Mouse (Mus musculus) skeletal muscle tissue, adult 2 months (tissue): ENCODE measurements around the gene Trnt1.
A peak's percentile ranks its signal among the peaks of the same experiment; 100 is the strongest.

Source experiments
- DNase-seq: peaks from one replicate; pipeline ENCODE4 v3.0.0-alpha.2; 2012; ENCODE audit warnings: low read depth, low spot score

Trnt1 gene

DNA sequence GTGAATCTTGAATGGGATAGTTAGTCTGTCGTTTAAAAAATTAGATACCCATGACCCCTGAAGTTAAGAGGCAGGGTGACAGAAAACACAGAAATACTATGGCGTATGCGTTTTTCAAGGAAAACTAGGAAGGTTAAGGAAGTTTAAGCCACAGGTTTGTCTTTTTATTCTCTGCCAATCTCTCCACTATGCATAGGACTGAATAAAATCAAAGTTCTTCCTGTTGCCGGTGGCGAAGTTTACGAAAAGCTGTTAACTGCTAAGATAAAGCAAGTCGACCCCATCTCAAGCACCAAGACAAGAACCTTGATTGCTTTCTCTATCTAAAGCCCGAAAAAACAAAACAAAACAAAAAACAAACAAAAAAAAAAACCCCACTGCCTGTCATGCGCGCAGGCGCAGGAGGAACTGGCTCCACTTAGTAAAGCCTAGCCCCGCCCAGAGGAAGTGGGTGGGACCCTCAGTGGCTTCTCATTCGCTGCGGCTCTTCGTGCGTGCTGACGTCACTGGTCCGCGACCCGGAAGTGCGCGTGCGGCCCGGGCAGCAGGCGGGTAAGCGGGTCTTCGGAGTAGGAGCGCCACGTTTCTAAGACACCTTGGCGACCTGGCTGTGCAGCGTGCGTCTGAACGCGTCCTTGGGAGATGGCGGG is at the start of gene Trnt1:
TSS of gene Trnt1 (plus strand) at position 481 of the 650 bp plus-strand sequence.
- peak; percentile 96 for DNase-seq

DNA sequence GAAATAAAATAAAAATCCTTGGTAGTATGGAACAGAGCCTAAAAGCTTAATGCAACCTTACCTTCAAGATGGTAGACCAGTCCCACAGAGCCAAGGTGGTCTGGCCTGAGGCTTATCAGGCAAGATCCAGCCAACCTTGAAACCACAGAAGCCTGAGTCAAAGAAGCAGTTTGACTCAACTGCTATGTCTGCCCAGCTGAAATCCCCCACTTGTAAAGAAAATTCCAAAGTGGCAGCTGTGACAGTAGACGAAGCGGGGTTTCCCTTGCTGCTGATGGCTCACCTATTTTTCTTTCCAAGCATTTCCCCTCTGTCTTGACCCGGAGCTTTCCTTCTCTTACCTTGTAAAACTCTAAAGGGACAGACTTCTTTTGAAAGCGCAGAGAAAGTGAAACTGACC is 43.3 kb upstream of the Trnt1 start:
- no peak for DNase-seq

DNA sequence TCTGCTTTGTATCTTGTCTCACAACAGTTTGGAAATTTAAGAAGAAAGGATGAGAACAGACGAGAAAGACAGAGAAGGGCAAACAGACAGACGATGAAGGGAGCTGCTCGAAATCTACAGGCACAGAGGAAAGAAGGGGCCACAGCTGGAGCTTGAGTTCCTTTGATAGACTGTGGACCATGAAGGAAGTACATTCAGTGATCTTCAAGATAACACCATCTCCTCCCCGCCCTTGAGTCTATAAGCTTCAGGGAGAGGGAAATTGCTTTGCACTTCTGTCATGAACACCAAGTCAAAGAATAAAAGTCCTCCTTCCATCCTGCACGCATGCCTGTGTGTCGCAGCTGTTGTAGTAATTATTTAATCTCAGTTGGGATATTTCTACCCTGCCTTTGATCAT is 42.8 kb upstream of the Trnt1 start:
- no peak for DNase-seq

DNA sequence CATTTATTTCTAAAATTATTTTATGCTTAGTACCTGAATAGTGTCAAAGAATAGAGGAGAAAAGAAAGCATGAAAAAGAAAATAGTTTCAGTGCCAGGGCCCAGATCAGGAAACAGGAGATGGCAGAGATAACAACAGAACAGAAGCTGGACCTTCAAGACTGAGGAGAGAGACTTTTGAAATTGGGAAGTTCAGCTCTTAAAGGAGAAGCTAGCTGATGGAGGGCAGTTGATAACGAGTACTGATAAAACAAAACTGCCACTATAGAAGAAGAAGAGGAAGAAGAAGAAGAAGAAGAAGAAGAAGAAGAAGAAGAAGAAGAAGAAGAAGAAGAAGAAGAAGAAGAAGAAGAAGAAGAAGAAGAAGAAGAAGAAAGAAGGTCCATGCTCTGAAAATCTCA is 41.2 kb upstream of the Trnt1 start:
- DNase-seq = no peak

DNA sequence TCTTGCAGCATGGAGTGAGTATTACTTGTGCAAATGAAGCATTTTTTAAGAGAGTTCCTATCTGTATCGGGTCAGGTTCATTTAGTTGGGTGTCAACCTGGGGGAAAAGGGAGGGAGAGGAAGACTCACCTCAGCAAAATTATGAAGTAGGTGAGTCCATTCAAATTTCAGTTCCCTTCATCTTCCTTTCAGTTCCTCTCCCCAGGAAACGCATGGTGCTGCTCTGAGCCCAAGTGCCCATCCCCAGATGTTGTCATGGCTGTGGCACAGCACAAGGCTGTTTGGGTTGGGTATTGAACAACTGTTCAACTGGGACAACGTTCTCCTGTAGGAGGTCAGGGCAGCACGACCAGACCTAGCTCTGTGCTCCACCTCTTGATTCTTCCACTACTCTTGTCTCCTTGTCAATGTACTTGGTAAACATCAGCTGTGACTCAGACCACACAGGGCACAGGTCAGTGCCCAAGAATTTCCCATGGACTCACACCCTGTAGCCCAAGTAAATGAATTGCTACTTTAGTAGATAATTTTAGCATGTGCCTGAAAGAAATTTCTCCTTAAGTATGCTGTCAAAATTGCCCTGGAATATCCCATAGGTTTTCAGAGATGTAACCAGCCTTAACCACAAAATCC is 39.1 kb upstream of the Trnt1 start:
- no peak for DNase-seq

DNA sequence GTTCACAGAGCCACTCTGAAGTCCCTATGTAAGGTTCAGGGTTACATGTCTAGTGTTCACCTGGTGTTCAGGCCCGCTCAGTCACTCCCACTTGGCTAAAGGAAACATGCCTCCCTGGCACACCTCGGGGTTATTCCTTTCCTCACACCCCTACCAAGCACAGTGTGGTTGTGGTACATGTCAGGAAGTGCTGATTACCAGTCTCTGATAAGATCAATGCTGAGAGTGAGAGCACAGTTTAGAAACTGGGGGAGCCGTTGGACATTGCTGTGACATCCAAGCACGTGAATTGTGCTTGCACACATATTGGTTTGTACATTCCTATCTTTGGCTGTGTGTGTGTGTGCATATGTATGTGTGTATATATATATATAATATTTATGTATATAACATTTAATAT is 36.4 kb upstream of the Trnt1 start:
- DNase-seq = no peak

DNA sequence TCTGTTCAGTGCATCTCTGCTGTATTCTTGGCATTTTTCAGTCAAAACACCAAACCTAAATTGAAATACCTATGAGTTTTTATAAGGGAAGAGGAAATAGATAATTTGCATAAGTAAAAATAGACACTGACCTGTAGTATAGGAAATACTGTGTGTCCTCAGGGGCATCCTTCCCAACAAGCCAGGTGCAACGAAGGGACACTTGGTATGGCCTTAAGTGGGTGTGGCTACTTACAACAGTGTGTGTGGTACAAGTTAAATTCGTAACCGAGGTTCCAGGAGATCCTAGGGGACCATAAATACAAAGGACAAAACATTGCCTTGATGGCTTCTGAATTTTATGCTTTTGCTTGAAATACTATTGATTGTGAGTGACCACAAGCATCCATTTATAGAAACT is 30.7 kb upstream of the Trnt1 start:
- no peak for DNase-seq

DNA sequence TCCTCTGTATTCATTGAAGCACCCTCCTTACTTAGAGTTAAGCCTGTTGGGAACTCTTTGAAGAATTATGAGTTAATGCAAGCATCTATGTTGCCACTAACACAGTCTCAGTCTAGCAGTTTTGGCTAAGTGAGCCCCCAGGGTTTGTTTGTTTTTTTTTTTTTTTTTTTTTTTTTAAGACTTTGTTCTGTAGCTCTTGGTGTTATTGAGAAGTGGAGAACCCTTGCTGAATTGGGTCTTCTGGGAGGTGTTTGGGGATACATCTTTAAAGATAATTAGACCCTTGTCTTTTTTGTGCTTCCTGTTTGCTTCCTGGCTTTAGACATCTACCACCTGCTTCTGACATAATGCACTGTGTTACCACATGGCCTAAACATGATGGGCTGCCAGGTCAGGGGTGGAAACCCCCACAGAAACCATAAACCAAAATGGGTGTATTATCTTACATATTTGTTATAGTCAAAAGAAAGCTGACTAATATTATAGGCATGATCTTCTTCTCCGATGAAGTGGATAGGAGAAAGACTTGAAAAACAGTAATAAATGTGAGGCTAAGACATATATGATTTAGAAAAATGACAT is 28.6 kb upstream of the Trnt1 start:
- DNase-seq = no peak

DNA sequence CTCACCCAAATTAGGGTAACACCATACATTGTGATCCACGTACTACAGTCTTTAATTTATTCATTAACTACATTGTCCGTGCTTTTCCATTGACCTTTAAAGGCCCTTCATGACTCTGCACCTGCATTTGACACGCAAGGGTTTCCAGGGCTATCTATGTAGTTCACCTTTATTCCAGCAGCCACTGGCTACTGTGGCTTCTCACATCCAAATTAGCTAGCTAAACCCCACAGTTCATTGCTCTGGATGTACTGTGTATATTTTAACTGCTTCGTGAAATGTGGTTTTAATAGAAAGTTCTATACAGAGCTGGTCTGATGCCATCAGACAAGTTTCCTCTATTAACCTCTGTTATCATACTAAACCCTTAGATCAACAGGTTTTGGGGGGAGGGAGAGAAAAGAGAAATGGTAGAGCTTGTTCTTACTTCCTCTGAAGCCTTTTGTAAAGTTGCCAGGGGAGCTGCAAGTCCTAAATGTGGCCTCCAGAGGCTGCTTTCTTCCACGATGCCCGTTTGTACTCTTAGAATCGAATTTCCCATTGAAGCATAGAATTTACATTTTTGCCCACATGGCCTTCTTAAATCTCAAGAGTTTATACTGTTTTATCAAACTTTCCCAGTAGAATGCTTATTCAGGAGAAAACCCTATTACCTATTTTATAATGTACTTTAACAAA is 25.2 kb upstream of the Trnt1 start:
- no peak for DNase-seq

DNA sequence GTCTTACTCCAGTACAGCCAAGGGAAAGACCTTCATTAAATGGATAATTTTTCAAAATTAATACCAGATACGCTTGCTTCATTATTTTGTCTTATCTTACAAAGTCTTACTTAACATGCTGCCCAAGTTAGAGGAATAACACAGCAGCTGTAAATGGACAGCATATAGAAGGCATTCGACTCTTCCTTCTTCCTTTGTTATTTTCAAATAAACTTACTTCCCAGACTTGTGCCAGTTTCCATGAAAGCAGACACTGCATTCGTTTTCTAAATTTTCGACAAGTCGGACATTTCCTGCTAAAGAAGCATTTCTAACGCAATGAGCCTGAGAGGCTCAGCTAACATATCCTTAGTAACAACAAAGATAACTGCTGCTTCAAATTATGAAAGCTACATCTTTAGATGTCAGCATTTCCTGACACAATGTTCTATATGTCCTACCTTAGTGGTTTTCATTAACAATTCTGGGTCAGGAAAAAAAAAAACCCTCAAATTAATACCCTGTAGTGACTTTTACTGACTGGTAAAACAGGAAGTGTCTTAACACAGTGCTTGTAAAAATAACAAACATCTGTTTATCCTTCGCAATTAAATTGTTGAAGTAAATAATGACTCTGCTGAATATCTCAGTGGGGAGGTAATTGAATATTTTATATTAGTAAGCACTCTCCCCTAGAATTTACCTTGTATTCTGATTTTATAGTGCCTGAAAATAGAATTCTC is 23.1 kb upstream of the Trnt1 start:
- DNase-seq = no peak

DNA sequence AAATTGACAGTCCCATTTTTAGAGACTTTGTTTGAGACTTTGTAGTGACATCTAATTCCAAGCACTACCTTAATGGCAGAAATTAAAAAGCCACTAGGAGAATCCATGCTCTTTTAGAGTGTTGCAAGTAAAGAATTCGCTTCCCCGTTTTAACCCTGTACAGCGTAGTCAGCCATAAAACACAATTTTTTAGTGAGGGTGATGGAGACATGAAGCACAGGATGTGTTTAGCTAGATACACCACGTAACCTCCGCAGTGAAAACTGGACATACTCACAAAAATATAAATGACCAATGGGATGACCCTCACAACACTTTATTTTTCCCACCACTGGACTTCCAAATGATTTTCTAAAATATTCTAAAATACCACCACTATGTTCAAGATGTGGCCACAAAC is 21.7 kb upstream of the Trnt1 start:
- DNase-seq = no peak

DNA sequence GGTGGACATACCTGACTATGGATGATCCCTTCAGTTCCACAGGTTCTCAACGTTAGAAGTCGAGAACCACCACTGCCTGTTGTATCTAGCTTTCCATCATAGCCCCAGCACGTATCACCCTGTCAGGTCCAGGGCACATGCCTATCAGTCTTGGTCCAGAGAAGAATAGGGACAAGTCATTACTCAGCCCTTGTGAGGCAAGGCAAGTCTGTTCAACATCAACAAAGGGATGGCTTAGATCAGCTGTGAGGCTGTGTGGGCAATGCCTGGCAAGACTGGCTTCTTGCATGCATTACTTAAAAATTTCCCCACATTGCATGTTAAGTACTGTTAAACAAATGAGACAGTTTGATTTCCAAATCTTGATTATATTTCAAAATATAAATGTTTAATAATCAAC is 21.1 kb upstream of the Trnt1 start:
- DNase-seq = no peak

DNA sequence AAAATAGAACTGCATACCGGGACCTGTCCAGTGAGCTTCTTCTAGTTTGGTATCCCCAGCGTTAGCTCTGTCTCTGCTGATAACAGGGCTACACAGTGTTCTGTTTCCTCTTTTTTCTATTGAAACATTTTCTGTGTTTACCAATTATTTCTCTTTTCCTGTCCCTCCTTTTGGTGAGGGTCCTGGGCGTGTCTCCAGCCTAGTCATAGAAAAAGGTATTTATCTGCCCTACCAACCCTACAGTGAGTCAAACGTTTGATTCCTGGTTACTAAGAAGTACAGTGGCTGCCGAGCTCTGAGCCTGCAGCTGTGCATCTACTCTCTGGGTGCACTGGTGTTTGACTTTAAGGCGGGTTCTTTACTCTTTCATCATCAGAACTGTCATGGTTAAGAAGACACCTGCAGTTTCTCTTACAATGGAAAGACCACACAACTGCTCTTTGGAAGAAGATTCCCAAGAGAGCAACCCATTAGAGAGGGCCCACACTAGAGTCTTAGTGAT is 20.0 kb upstream of the Trnt1 start, which contains the start of gene Il5ra:
TSS of gene Il5ra (minus strand) at position 151 of the 502 bp plus-strand sequence.
- DNase-seq = no peak

DNA sequence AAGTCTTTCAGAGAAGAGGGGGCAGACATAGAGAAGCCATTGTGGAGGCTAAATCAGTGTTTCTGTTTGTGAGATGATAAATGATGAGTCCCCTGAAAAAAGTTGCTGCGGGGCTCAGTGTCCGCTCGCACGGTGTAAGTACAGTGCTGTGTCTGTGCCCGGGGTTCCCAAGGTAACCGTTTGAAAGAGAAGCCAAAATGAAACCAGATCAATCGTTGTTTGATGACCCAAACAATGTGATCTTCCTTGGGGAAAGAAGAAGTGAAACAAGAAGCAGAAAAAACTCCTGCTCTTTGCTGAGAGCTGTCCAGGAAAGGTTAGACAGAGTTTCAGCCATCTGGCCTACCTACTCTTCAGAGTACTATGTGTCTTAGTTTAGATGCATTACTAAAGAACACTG is 18.6 kb upstream of the Trnt1 start:
- no peak for DNase-seq

DNA sequence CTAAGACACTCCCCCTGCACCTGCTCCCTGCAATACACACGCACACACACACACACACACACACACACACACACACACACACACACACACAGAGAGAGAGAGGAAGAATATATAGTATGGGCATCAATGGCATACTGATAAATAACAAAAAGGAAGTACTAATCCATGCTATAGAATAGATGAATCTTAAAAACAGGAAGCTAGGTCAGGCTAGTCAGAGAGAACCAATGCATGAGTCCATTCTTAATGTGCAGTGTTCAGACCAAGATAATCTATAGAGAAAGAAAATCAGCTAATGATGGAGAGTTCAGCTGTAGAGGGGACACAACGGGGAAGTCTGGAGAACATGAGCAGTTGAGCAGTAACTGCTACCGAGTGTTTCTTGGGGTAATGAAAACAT is 10.6 kb upstream of the Trnt1 start:
- no peak for DNase-seq

DNA sequence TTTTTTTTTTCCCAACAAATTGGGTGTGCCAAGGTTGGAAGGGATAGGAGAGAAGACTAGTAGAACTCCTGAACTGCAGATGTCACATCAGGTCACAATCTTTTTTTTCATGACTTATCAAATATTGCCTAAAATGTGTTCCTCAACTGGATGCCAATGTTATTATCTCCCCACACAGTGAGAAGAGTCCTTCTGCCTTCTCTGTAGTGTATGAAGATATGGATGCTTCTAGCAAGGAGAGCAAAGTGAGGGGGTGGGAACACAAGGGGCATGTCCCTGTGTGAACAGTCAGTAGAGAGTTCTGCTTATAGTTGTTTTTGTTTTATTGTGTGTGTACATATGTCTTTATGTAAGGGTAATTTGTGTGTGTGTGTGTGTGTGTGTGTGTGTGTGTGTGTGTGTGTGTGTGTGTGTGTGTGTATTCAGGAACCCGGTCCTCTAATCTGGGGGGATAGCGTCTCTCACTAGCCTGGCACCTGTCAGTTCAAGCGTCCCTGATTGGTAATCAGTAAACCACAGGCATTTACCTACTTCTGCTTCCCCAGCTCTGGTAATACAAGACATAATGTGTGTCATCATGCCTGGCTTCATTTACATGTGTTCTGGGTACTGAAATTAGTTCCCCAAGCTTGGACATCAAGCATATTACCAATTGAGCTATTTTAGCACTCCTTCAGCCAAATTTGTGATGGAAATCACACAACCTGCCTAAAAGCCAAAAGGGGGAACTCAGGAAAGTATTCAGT is 8.3 kb upstream of the Trnt1 start:
- DNase-seq = no peak

DNA sequence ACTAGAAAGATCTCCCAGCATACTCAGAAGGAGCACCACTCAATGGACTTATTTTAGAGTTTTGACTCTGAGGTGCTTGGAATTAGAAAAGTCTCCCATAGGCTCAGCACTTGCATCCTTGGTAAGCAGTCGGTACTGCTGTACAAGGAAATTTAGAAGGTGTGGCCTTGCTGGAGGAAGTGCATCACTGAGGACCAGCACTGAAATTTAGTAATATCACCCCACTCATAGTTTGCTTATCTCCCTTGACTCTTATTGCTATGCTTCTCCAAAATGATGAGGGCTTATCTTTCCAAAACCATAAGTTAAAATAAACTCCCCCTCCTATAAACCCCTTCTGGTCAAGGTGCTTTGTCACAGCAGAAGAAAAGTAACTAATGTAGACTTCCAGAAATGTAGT is 7.4 kb upstream of the Trnt1 start:
- no peak for DNase-seq

DNA sequence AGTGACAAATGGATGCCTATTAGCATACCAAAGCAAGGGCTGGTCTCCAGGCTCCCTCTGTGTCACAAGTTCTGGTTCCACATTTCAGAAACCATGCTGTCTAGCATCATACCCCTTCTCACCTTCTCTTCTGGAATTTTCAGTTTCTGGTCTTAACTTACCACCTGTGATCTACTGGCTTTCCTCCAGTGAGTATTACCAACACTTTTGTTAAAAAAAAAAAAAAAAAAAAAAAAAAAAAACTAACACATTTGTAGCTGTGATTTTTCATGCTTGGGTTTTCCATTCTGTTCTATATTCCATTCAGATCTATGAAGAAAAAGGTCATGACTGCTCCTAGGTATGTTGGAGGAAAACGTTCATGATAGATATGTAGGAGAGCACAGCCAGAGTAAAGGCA is 3.0 kb upstream of the Trnt1 start:
- DNase-seq = no peak

DNA sequence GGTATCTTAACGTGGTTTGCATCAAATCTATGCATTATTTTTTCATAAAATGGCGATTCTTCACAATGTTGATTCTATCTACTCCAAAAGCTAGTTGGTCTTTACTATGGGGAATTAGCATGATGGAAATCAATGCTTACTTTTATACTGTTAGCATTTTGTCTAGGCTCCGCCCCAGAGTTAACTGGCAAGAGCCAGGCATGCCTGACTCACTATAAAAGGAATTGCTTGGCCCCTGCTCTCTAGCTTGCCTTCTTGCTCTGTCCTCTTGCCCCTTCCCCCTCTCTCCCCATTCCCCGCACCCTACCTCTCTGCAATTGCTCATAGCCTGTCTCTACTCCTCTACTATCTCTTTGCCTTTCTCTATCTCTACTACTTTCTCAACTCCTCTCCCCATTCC is 2.1 kb upstream of the Trnt1 start:
- DNase-seq = no peak

DNA sequence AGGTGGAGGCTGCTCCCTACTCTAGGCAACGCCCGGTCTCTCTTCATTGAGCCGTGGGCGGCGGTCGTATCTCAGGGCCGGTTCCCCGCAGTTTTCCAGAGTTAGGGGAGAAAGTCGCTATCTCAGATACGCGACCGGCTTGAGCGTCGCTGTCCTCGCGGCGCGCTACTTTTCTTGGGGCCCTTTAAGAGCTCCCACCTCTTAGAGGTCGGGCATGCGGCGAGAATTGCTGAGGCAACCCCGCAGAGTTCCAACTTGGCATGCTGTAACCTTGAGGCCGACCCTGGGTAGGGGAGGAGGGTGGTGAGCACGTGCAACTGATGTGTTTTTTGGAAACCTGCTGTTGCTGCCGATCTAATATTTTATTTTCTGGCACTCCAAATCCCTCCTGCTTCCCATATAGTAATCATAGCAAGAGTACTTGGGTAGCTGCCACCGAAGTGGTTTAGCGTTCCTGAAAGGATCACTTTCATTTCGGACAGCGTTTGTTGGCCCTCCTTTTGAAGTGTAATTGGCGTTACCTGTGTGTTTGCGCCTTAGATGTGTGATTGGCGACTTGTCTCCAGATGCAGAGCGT is 458 bp downstream of the Trnt1 start:
- DNase-seq = peak; percentile 7

DNA sequence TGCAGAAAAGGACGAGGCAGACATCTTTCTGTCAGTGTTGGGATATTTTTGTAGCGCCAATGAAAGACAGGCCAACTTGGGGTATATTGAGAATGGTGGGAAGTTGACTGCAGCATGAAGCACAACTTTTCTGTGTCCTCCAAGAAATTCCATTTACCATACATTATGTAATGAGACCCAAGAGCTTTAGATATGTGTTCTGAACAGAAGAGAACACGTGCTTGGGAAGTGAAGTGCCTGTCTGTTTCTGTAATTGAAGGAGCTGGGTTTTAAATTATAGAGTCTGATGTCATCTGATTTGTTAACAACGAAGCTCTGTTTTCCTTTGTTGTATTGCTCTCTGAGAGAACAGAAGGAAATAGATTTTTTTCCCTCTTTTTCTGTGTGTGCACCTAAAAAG is 1.1 kb downstream of the Trnt1 start:
- DNase-seq = no peak
